Comparison of ENCODE assay signal across 8 mouse cellular contexts in the genomic region with DNA sequence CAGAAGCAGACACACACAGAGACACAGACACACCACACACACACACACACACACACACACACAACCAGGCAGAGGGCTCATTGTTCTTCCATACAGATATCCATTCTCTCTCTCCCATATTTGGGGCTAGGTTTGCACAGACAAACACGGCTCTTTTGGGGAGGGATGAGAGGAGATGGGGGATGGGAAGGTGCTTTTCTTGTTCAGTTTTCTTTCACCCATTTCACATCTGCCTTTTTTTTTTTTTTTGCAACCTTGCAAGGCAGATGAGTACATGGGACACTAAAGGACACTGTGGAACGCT. TPM values are rescaled to one million over a fixed set of nuclear protein-coding genes. Genes with fewer than 3 reads are reported as not detected.
DNase-seq lines count a peak whose midpoint lies in the region; ATAC-seq and TF ChIP-seq lines count a peak whose summit lies in the region.

No protein-coding gene starts in this region.

- whole genome bisulfite sequencing in lung, adult 2 months, result 29% methylated on average over 2 of the region's 2 CpGs
- WGBS in embryonic facial prominence, embryonic 12.5 days, result 8% methylated on average over 2 of the region's 2 CpGs
- WGBS in intestine, embryonic 14.5 days, result 8% methylated on average over 2 of the region's 2 CpGs
- WGBS in neural tube, embryonic 14.5 days, result 3% methylated on average over 2 of the region's 2 CpGs

- H3K36me3 ChIP-seq in embryonic facial prominence, embryonic 12.5 days, result no peaks in the 10 kb centered on the region
- no peaks in the 10 kb centered on the region for H3K36me3 ChIP-seq in intestine, embryonic 14.5 days (ENCODE audit: control insufficient read depth, insufficient read depth, low read length)
- H3K36me3 ChIP-seq in neural tube, embryonic 14.5 days (ENCODE audit: control insufficient read depth, insufficient read depth, low read length), result no peaks in the 10 kb centered on the region

- H3K9me3 ChIP-seq in embryonic facial prominence, embryonic 12.5 days, result no peaks in the 10 kb centered on the region
- no peaks in the 10 kb centered on the region for H3K9me3 ChIP-seq in intestine, embryonic 14.5 days (ENCODE audit: control insufficient read depth, low read length)
- H3K9me3 ChIP-seq in neural tube, embryonic 14.5 days (ENCODE audit: control insufficient read depth, low read length), result no peaks in the 10 kb centered on the region

- H3K9ac ChIP-seq in embryonic facial prominence, embryonic 12.5 days, result peak overlapping the region; percentile 48
- peak overlapping the region; percentile 97 for H3K9ac ChIP-seq in intestine, embryonic 14.5 days (ENCODE audit: low read length)
- peak overlapping the region; percentile 99 for H3K9ac ChIP-seq in neural tube, embryonic 14.5 days (replicated peaks; ENCODE audit: low read depth, low read length)

- peak overlapping the region; percentile 24 for H3K4me3 ChIP-seq in lung, adult 2 months (replicated peaks; ENCODE audit: extremely low read depth, low read depth, low read length)
- peak overlapping the region; percentile 98 for H3K4me3 ChIP-seq in embryonic facial prominence, embryonic 12.5 days
- peak overlapping the region; percentile 96 for H3K4me3 ChIP-seq in intestine, embryonic 14.5 days (ENCODE audit: low read depth, low read length)
- H3K4me3 ChIP-seq in neural tube, embryonic 14.5 days (ENCODE audit: low read depth, low read length), result peak overlapping the region; percentile 99

- peaks cover 4% of the 10 kb centered on the region; the same call in 1 of the 2 replicates for H3K4me1 ChIP-seq in lung, adult 2 months (ENCODE audit: control insufficient read depth, insufficient read depth, low read length)
- H3K4me1 ChIP-seq in embryonic facial prominence, embryonic 12.5 days, result peaks cover 22% of the 10 kb centered on the region
- peaks cover 21% of the 10 kb centered on the region for H3K4me1 ChIP-seq in intestine, embryonic 14.5 days (replicated peaks; ENCODE audit: control insufficient read depth, insufficient read depth, low read length)
- H3K4me1 ChIP-seq in neural tube, embryonic 14.5 days (ENCODE audit: control insufficient read depth, insufficient read depth, low read length), result peaks cover 12% of the 10 kb centered on the region; the same call in 1 of the 2 replicates

- no peak for TF ChIP-seq CTCF in lung, adult 2 months (IDR thresholded peaks at IDR 0.05; ENCODE audit: insufficient read depth, low read length)

- TF ChIP-seq POLR2A in lung, adult 2 months (IDR thresholded peaks at IDR 0.05; ENCODE audit: borderline replicate concordance, extremely low read depth, low read depth, low read length), result no peak

- H3K27me3 ChIP-seq in embryonic facial prominence, embryonic 12.5 days, result no peaks in the 10 kb centered on the region
- no peaks in the 10 kb centered on the region for H3K27me3 ChIP-seq in intestine, embryonic 14.5 days (replicated peaks; ENCODE audit: control insufficient read depth, insufficient read depth, low read length)
- H3K27me3 ChIP-seq in neural tube, embryonic 14.5 days (ENCODE audit: control insufficient read depth, insufficient read depth, low read length), result no peaks in the 10 kb centered on the region

- DNase-seq in lung, adult 2 months, result no peak
- no peak for DNase-seq in lung, postnatal 4 days
- no peak for DNase-seq in intestine, embryonic 14.5 days (ENCODE audit: low spot score)
- no peak for DNase-seq in gastrocnemius, postnatal 10 days
- no peak for DNase-seq in layer of hippocampus, postnatal 36 days
- no peak for DNase-seq in kidney, postnatal 14 days

- no peak for ATAC-seq in embryonic facial prominence, embryonic 12.5 days (ENCODE audit: insufficient number of reproducible peaks, insufficient read depth, low FRiP score, low TSS enrichment)
- no peak for ATAC-seq in intestine, embryonic 14.5 days (replicated peaks; ENCODE audit: low FRiP score, low TSS enrichment, low read depth)
- no peak for ATAC-seq in neural tube, embryonic 14.5 days (ENCODE audit: low read depth)

- H3K4me2 ChIP-seq in embryonic facial prominence, embryonic 12.5 days (replicated peaks), result peak overlapping the region; percentile 76
- H3K4me2 ChIP-seq in intestine, embryonic 14.5 days (ENCODE audit: low read length), result peak overlapping the region; percentile 63
- H3K4me2 ChIP-seq in neural tube, embryonic 14.5 days (ENCODE audit: low read depth, low read length), result peak overlapping the region; percentile 92

- peak overlapping the region; percentile 47; the same call in 1 of the 2 replicates for H3K27ac ChIP-seq in embryonic facial prominence, embryonic 12.5 days
- H3K27ac ChIP-seq in intestine, embryonic 14.5 days (ENCODE audit: low read depth), result 0 out of 2 replicates have a peak overlapping the region, but pooled peaks have one; percentile 98
- H3K27ac ChIP-seq in neural tube, embryonic 14.5 days (ENCODE audit: low read depth, low read length), result peak overlapping the region; percentile 81

RNA-seq across cellular contexts. Expression of gene Rere, which starts 1.8 kb away (rescaled TPM):
- polyA plus RNA-seq in lung, adult 2 months (2012; rRNA removed), result 36.0 and 42.0 TPM in 2 replicates
- 37.7 and 40.7 TPM in 2 replicates for polyA plus RNA-seq in embryonic facial prominence, embryonic 12.5 days (2016; fragmentation: Nextera tagmentation; extraction: Ambion mirVana)
- 38.0 and 38.1 TPM in 2 replicates for polyA plus RNA-seq in intestine, embryonic 14.5 days (2014; fragmentation: Nextera tagmentation; extraction: Ambion mirVana)
- polyA plus RNA-seq in neural tube, embryonic 14.5 days (2014; fragmentation: Nextera tagmentation; extraction: Ambion mirVana), result 50.5 and 50.7 TPM in 2 replicates
- total RNA-seq in gastrocnemius, postnatal 10 days (2021), result 10 to 100 TPM; 53.8 to 56.9 TPM
- total RNA-seq in layer of hippocampus, postnatal 36 days (2021), result 100 to 1,000 TPM; 114 to 152 TPM

RNA-seq across cellular contexts. Expression of gene Eno1, which starts 46.8 kb away (rescaled TPM):
- 90.4 and 220 TPM in 2 replicates for polyA plus RNA-seq in lung, adult 2 months (2012; rRNA removed)
- 1,519 and 1,577 TPM in 2 replicates for polyA plus RNA-seq in embryonic facial prominence, embryonic 12.5 days (2016; fragmentation: Nextera tagmentation; extraction: Ambion mirVana)
- polyA plus RNA-seq in intestine, embryonic 14.5 days (2014; fragmentation: Nextera tagmentation; extraction: Ambion mirVana), result 1,930 and 1,939 TPM in 2 replicates
- 974 and 1,050 TPM in 2 replicates for polyA plus RNA-seq in neural tube, embryonic 14.5 days (2014; fragmentation: Nextera tagmentation; extraction: Ambion mirVana)
- 100 to 1,000 TPM; 469 to 474 TPM for total RNA-seq in gastrocnemius, postnatal 10 days (2021)
- total RNA-seq in layer of hippocampus, postnatal 36 days (2021), result 100 to 1,000 TPM; 415 to 417 TPM

Comparison
In these comparisons a context has a peak if more than half of its experiments do, and no peak if none do; other contexts are left out.
1. H3K4me3 ChIP-seq: peak in every context shown above with its lines; median percentile 99 in neural tube, embryonic 14.5 days; 98 in embryonic facial prominence, embryonic 12.5 days; 96 in intestine, embryonic 14.5 days; 24 in lung, adult 2 months.
2. H3K27ac ChIP-seq: peak in every context shown above with its lines; median percentile 98 in intestine, embryonic 14.5 days; 81 in neural tube, embryonic 14.5 days; 47 in embryonic facial prominence, embryonic 12.5 days.
3. H3K9ac ChIP-seq: peak in every context shown above with its lines; median percentile 99 in neural tube, embryonic 14.5 days; 97 in intestine, embryonic 14.5 days; 48 in embryonic facial prominence, embryonic 12.5 days.